In the genomic region with DNA sequence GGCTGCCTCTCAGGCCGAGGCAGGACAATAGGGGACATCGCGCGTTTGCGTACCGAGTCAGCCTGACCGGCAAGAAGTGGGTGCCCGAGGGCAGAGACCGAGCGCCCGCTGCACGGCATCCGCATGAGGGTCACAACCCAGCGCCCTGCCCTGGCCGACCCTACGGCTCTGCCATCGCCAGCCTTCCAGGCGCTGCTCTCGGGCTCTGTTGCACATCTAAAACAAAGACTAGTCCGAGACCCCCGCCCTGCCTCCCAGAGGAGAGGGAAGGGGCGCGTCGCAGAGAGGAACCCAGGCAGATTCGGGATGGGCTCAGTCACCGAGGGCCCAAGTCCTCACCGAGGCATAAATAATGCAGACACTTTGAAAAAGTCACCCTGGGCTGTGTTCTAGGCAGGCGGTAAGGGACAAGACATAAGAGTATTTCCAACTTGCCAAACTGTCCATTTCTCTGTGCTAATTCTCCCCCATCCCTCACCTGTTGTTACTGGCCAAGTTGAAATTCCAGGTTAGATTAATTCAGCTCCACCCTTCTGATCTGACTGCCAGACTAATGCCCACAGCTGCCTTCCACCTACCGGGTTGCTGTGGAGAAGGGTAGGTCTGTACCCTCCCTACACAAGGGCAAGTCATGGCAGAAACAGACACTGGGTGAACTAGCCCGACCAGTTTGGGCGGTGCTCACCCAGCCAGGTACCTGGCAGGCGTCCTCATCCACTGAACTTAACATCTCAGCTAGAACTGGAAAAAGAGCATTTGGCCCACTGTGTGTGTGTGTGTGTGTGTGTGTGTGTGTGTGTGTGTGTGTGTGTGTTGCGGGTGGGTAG, we compare ENCODE assay signal across 8 mouse cellular contexts. TPM values are rescaled to one million over a fixed set of nuclear protein-coding genes. Genes with fewer than 3 reads are reported as not detected.
DNase-seq lines count a peak whose midpoint lies in the region; ATAC-seq and TF ChIP-seq lines count a peak whose summit lies in the region.

No protein-coding gene starts in this region.

- no peaks in the 10 kb centered on the region for H3K9me3 ChIP-seq in heart, postnatal 0 days (replicated peaks; ENCODE audit: control insufficient read depth, low read length)
- H3K9me3 ChIP-seq in embryonic facial prominence, embryonic 12.5 days = no peaks in the 10 kb centered on the region
- no peaks in the 10 kb centered on the region for H3K9me3 ChIP-seq in lung, postnatal 0 days (ENCODE audit: low read length)
- no peaks in the 10 kb centered on the region for H3K9me3 ChIP-seq in stomach, postnatal 0 days (ENCODE audit: control insufficient read depth, low read length)

- H3K4me3 ChIP-seq in heart, postnatal 0 days (ENCODE audit: low read depth, low read length) = peak overlapping the region; percentile 90
- H3K4me3 ChIP-seq in embryonic facial prominence, embryonic 12.5 days = peak overlapping the region; percentile 92
- H3K4me3 ChIP-seq in kidney, adult 2 months (ENCODE audit: insufficient read depth, low read depth, low read length) = peak overlapping the region; percentile 84
- peak overlapping the region; percentile 76 for H3K4me3 ChIP-seq in lung, postnatal 0 days (ENCODE audit: low read depth, low read length)
- peak overlapping the region; percentile 82 for H3K4me3 ChIP-seq in stomach, postnatal 0 days (ENCODE audit: low read depth, low read length)

- no peaks in the 10 kb centered on the region for H3K36me3 ChIP-seq in heart, postnatal 0 days (replicated peaks; ENCODE audit: control insufficient read depth, insufficient read depth, low read length)
- H3K36me3 ChIP-seq in embryonic facial prominence, embryonic 12.5 days = no peaks in the 10 kb centered on the region
- H3K36me3 ChIP-seq in kidney, adult 2 months (ENCODE audit: control insufficient read depth, insufficient read depth, low read length) = no peaks in the 10 kb centered on the region
- no peaks in the 10 kb centered on the region for H3K36me3 ChIP-seq in lung, postnatal 0 days (ENCODE audit: insufficient read depth, low read length)
- H3K36me3 ChIP-seq in stomach, postnatal 0 days (ENCODE audit: control insufficient read depth, insufficient read depth, low read length) = no peaks in the 10 kb centered on the region

- no peak; the same call in 1 of the 2 replicates for ATAC-seq in heart, postnatal 0 days (ENCODE audit: insufficient read depth, low read depth)
- peak; percentile 50; the same call in 1 of the 2 replicates for ATAC-seq in embryonic facial prominence, embryonic 12.5 days (ENCODE audit: insufficient number of reproducible peaks, insufficient read depth, low FRiP score, low TSS enrichment)
- peak; percentile 55 for ATAC-seq in lung, postnatal 0 days
- peak; percentile 74 for ATAC-seq in stomach, postnatal 0 days (ENCODE audit: low FRiP score, low TSS enrichment)
- ATAC-seq in monocyte, adult 5-6 weeks (replicated peaks; ENCODE audit: insufficient number of reproducible peaks, low FRiP score, low TSS enrichment, poor library complexity, severe bottlenecking) = no peak

- no peaks in the 10 kb centered on the region for H3K27me3 ChIP-seq in heart, postnatal 0 days (ENCODE audit: control insufficient read depth, insufficient read depth, low read length)
- H3K27me3 ChIP-seq in embryonic facial prominence, embryonic 12.5 days = no peaks in the 10 kb centered on the region
- no peaks in the 10 kb centered on the region for H3K27me3 ChIP-seq in kidney, adult 2 months (replicated peaks; ENCODE audit: control insufficient read depth, insufficient read depth, low read length)
- H3K27me3 ChIP-seq in lung, postnatal 0 days (replicated peaks; ENCODE audit: insufficient read depth, low read length) = no peaks in the 10 kb centered on the region
- H3K27me3 ChIP-seq in stomach, postnatal 0 days (ENCODE audit: control insufficient read depth, insufficient read depth, low read length) = no peaks in the 10 kb centered on the region

- peak overlapping the region; percentile 94 for H3K4me2 ChIP-seq in heart, postnatal 0 days (ENCODE audit: low read depth, low read length)
- H3K4me2 ChIP-seq in embryonic facial prominence, embryonic 12.5 days (replicated peaks) = peak overlapping the region; percentile 72
- peak overlapping the region; percentile 74 for H3K4me2 ChIP-seq in lung, postnatal 0 days (replicated peaks; ENCODE audit: low read depth, low read length)
- peak overlapping the region; percentile 93 for H3K4me2 ChIP-seq in stomach, postnatal 0 days (replicated peaks; ENCODE audit: low read depth)

- H3K9ac ChIP-seq in heart, postnatal 0 days (replicated peaks; ENCODE audit: low read depth, low read length) = peak overlapping the region; percentile 90
- H3K9ac ChIP-seq in embryonic facial prominence, embryonic 12.5 days = peak overlapping the region; percentile 97
- peak overlapping the region; percentile 79 for H3K9ac ChIP-seq in lung, postnatal 0 days (replicated peaks; ENCODE audit: low read depth)
- H3K9ac ChIP-seq in stomach, postnatal 0 days (ENCODE audit: low read length) = peak overlapping the region; percentile 92

- peaks cover 38% of the 10 kb centered on the region for H3K4me1 ChIP-seq in heart, postnatal 0 days (ENCODE audit: control insufficient read depth, insufficient read depth)
- H3K4me1 ChIP-seq in embryonic facial prominence, embryonic 12.5 days = peaks cover 38% of the 10 kb centered on the region
- H3K4me1 ChIP-seq in kidney, adult 2 months (ENCODE audit: control insufficient read depth, insufficient read depth, low read length) = peaks cover 9% of the 10 kb centered on the region
- H3K4me1 ChIP-seq in lung, postnatal 0 days (ENCODE audit: insufficient read depth, low read depth, low read length) = peaks cover 39% of the 10 kb centered on the region
- H3K4me1 ChIP-seq in stomach, postnatal 0 days (replicated peaks; ENCODE audit: control insufficient read depth, insufficient read depth) = peaks cover 16% of the 10 kb centered on the region

- no peak for TF ChIP-seq EP300 in heart, postnatal 0 days (IDR thresholded peaks at IDR 0.05; ENCODE audit: low read depth)
- no peak; the same call in none of the 2 replicates for TF ChIP-seq EP300 in lung, postnatal 0 days (IDR thresholded peaks at IDR 0.05)
- TF ChIP-seq EP300 in stomach, postnatal 0 days (optimal IDR thresholded peaks at IDR 0.05) = peak; percentile 92

- WGBS in heart, postnatal 0 days = 11% methylated on average over 33 of the region's 33 CpGs
- 3% methylated on average over 32 of the region's 33 CpGs for WGBS in embryonic facial prominence, embryonic 12.5 days
- WGBS in kidney, adult 2 months = 6% methylated on average over 33 of the region's 33 CpGs
- 5% methylated on average over 32 of the region's 33 CpGs for WGBS in lung, postnatal 0 days
- 6% methylated on average over 33 of the region's 33 CpGs for WGBS in stomach, postnatal 0 days

- DNase-seq in heart, postnatal 0 days (ENCODE audit: low spot score) = no peak
- DNase-seq in heart, postnatal 14 days = no peak
- peak; percentile 84 for DNase-seq in kidney, adult 2 months
- peak; percentile 79 for DNase-seq in lung, postnatal 0 days (ENCODE audit: low spot score)
- DNase-seq in stomach, postnatal 0 days (ENCODE audit: low spot score) = peak; percentile 89
- DNase-seq in layer of hippocampus, adult 9-11 months = no peak

- TF ChIP-seq POLR2A in kidney, adult 2 months (IDR thresholded peaks at IDR 0.05; ENCODE audit: low read depth, low read length) = no peak

- peak overlapping the region; percentile 91 for H3K27ac ChIP-seq in heart, postnatal 0 days (ENCODE audit: low read depth)
- peak overlapping the region; percentile 96 for H3K27ac ChIP-seq in embryonic facial prominence, embryonic 12.5 days
- H3K27ac ChIP-seq in kidney, adult 2 months (ENCODE audit: insufficient read depth, low read depth, low read length) = peak overlapping the region; percentile 93
- peak overlapping the region; percentile 92 for H3K27ac ChIP-seq in lung, postnatal 0 days (ENCODE audit: low read length)
- peak overlapping the region; percentile 97 for H3K27ac ChIP-seq in stomach, postnatal 0 days (replicated peaks)

- TF ChIP-seq CTCF in heart, postnatal 0 days (IDR thresholded peaks at IDR 0.05; ENCODE audit: low read depth) = no peak
- TF ChIP-seq CTCF in kidney, adult 2 months (conservative IDR thresholded peaks at IDR 0.05; ENCODE audit: insufficient read depth, insufficient read length, low read depth, low read length) = no peak
- no peak for TF ChIP-seq CTCF in lung, postnatal 0 days (IDR thresholded peaks at IDR 0.05)
- TF ChIP-seq CTCF in stomach, postnatal 0 days (IDR thresholded peaks at IDR 0.05; ENCODE audit: low read depth) = no peak; the same call in 1 of the 2 replicates

- intact Hi-C loops in heart, postnatal 14 days (cut with DNase I) = loop anchor here (2.0 to 5.0 kb wide), 2 partner anchors 16 to 45 kb away; no protein-coding TSS in a partner anchor

RNA-seq across cellular contexts. Expression of a gene that starts 1.7 kb away (rescaled TPM):
- 14.1 and 17.3 TPM in 2 replicates for total RNA-seq in heart, postnatal 0 days (2014; rRNA removed; ENCODE audit: low replicate concordance)
- 16.4 and 17.2 TPM in 2 replicates for polyA plus RNA-seq in heart, postnatal 0 days (2015; fragmentation: Nextera tagmentation; extraction: Ambion mirVana)
- total RNA-seq in heart, postnatal 14 days (2021) = 10 to 100 TPM; 46.2 to 49.0 TPM
- 40.0 and 41.1 TPM in 2 replicates for polyA plus RNA-seq in embryonic facial prominence, embryonic 12.5 days (2016; fragmentation: Nextera tagmentation; extraction: Ambion mirVana)
- 7.1 and 8.0 TPM in 2 replicates for polyA plus RNA-seq in kidney, adult 2 months (2012; rRNA removed)
- 30.0 and 30.5 TPM in 2 replicates for polyA plus RNA-seq in lung, postnatal 0 days (2015; fragmentation: Nextera tagmentation; extraction: Ambion mirVana)
- 21.4 and 22.7 TPM in 2 replicates for polyA plus RNA-seq in stomach, postnatal 0 days (2015; fragmentation: Nextera tagmentation; extraction: Ambion mirVana)
- 11.6 to 26.4 TPM (median 11.9 TPM) in 3 replicates for total RNA-seq in monocyte, adult 5-6 weeks (2017)

RNA-seq across cellular contexts. Expression of a gene that starts 49.6 kb away (rescaled TPM):
- total RNA-seq in heart, postnatal 0 days (2014; rRNA removed; ENCODE audit: low replicate concordance) = 21.4 and 25.2 TPM in 2 replicates
- 51.7 and 58.4 TPM in 2 replicates for polyA plus RNA-seq in heart, postnatal 0 days (2015; fragmentation: Nextera tagmentation; extraction: Ambion mirVana)
- total RNA-seq in heart, postnatal 14 days (2021) = 10 to 100 TPM; 28.3 to 31.8 TPM
- 75.5 and 79.1 TPM in 2 replicates for polyA plus RNA-seq in embryonic facial prominence, embryonic 12.5 days (2016; fragmentation: Nextera tagmentation; extraction: Ambion mirVana)
- polyA plus RNA-seq in kidney, adult 2 months (2012; rRNA removed) = 50.0 and 50.5 TPM in 2 replicates
- 71.8 and 75.3 TPM in 2 replicates for polyA plus RNA-seq in lung, postnatal 0 days (2015; fragmentation: Nextera tagmentation; extraction: Ambion mirVana)
- 44.2 and 45.8 TPM in 2 replicates for polyA plus RNA-seq in stomach, postnatal 0 days (2015; fragmentation: Nextera tagmentation; extraction: Ambion mirVana)
- 32.4 to 79.2 TPM (median 44.1 TPM) in 3 replicates for total RNA-seq in monocyte, adult 5-6 weeks (2017)

Comparison
In these comparisons a context has a peak if more than half of its experiments do, and no peak if none do; other contexts are left out.
1. ATAC-seq: peak in embryonic facial prominence, embryonic 12.5 days (single experiment), lung, postnatal 0 days (single experiment) and stomach, postnatal 0 days (single experiment); none in heart, postnatal 0 days (single experiment) and monocyte, adult 5-6 weeks (single experiment).
2. DNase-seq: peak in kidney, adult 2 months (single experiment), lung, postnatal 0 days (single experiment) and stomach, postnatal 0 days (single experiment); none in heart, postnatal 0 days (single experiment), heart, postnatal 14 days (0 of 2) and layer of hippocampus, adult 9-11 months (single experiment).
3. Peak in every context shown above with its lines, with median percentiles within 50 percentile points of each other: H3K27ac ChIP-seq, H3K4me2 ChIP-seq, H3K4me3 ChIP-seq and H3K9ac ChIP-seq.